In genomic region chr11:97958641-97959299, GRCm38 (mm10) we compare ENCODE assay signal across 18 mouse cellular contexts. TPM values are rescaled to one million over a fixed set of nuclear protein-coding genes. Genes with fewer than 3 reads are reported as not detected.
A peak's percentile ranks its signal among the peaks of the same experiment; 100 is the strongest.
DNase-seq lines count a peak whose midpoint lies in the region; ATAC-seq and TF ChIP-seq lines count a peak whose summit lies in the region.
"Had no signal": no experiment of that assay in that cellular context is flagged by ENCODE, and none has a peak within 500 bp of the region (broad histone marks: within the 10 kb centered on the region; RNA-seq: fewer than 3 reads in every experiment).

No protein-coding gene starts in this region.

- WGBS in hindbrain, embryonic 15.5 days, result 76% methylated on average over 7 of the region's 7 CpGs
- 85% methylated on average over 7 of the region's 7 CpGs for WGBS in hindbrain, embryonic 11.5 days
- 87% methylated on average over 7 of the region's 7 CpGs for WGBS in neural tube, embryonic 13.5 days
- WGBS in midbrain, postnatal 0 days, result 77% methylated on average over 7 of the region's 7 CpGs

- no peaks in the 10 kb centered on the region for H3K36me3 ChIP-seq in hindbrain, embryonic 15.5 days
- no peaks in the 10 kb centered on the region for H3K36me3 ChIP-seq in hindbrain, embryonic 11.5 days (ENCODE audit: control insufficient read depth, insufficient read depth, low read length)
- no peaks in the 10 kb centered on the region for H3K36me3 ChIP-seq in neural tube, embryonic 13.5 days
- H3K36me3 ChIP-seq in midbrain, postnatal 0 days (ENCODE audit: insufficient read depth, low read length), result no peaks in the 10 kb centered on the region
- H3K36me3 ChIP-seq: heart, embryonic 10.5 days; limb, embryonic 12.5 days; liver, embryonic 15.5 days had no signal

- no peak overlapping the region for H3K4me3 ChIP-seq in hindbrain, embryonic 15.5 days
- H3K4me3 ChIP-seq in hindbrain, embryonic 11.5 days (ENCODE audit: low read depth, low read length), result no peak overlapping the region
- no peak overlapping the region for H3K4me3 ChIP-seq in neural tube, embryonic 13.5 days
- H3K4me3 ChIP-seq in midbrain, postnatal 0 days (ENCODE audit: low read depth, low read length), result no peak overlapping the region
- H3K4me3 ChIP-seq: heart, embryonic 10.5 days; limb, embryonic 12.5 days; liver, embryonic 15.5 days had no signal

- ATAC-seq in hindbrain, embryonic 15.5 days (ENCODE audit: low FRiP score, low read depth), result no peak
- ATAC-seq in hindbrain, embryonic 11.5 days (ENCODE audit: low FRiP score), result no peak
- no peak for ATAC-seq in neural tube, embryonic 13.5 days (ENCODE audit: low read depth)
- no peak for ATAC-seq in midbrain, postnatal 0 days (ENCODE audit: low FRiP score)

- no peaks in the 10 kb centered on the region for H3K27me3 ChIP-seq in hindbrain, embryonic 15.5 days
- no peaks in the 10 kb centered on the region for H3K27me3 ChIP-seq in hindbrain, embryonic 11.5 days (ENCODE audit: control insufficient read depth, insufficient read depth, low read length)
- H3K27me3 ChIP-seq in neural tube, embryonic 13.5 days, result no peaks in the 10 kb centered on the region
- no peaks in the 10 kb centered on the region for H3K27me3 ChIP-seq in midbrain, postnatal 0 days (ENCODE audit: insufficient read depth, low read length)
- H3K27me3 ChIP-seq: limb, embryonic 12.5 days; liver, embryonic 15.5 days had no signal

- no peak overlapping the region for H3K4me2 ChIP-seq in hindbrain, embryonic 15.5 days
- no peak overlapping the region for H3K4me2 ChIP-seq in hindbrain, embryonic 11.5 days (replicated peaks; ENCODE audit: low read depth, low read length)
- no peak overlapping the region for H3K4me2 ChIP-seq in neural tube, embryonic 13.5 days
- no peak overlapping the region for H3K4me2 ChIP-seq in midbrain, postnatal 0 days (ENCODE audit: low read depth, low read length, poor library complexity, severe bottlenecking)
- H3K4me2 ChIP-seq: limb, embryonic 12.5 days; liver, embryonic 15.5 days had no signal

- TF ChIP-seq CTCF in midbrain, postnatal 0 days (IDR thresholded peaks at IDR 0.05), result no peak

- H3K4me1 ChIP-seq in hindbrain, embryonic 15.5 days (replicated peaks), result peaks cover 26% of the 10 kb centered on the region
- 0 out of 2 replicates have a peak, but pooled peaks cover 2% of the 10 kb centered on the region for H3K4me1 ChIP-seq in hindbrain, embryonic 11.5 days (replicated peaks; ENCODE audit: control insufficient read depth, insufficient read depth, low read length)
- H3K4me1 ChIP-seq in neural tube, embryonic 13.5 days (replicated peaks), result peaks cover 26% of the 10 kb centered on the region
- peaks cover 14% of the 10 kb centered on the region; the same call in 1 of the 2 replicates for H3K4me1 ChIP-seq in midbrain, postnatal 0 days (ENCODE audit: insufficient read depth, low read length)
- H3K4me1 ChIP-seq: limb, embryonic 12.5 days had no signal

- no peak for DNase-seq in hindbrain, embryonic 11.5 days (ENCODE audit: low spot score)
- no peak for DNase-seq in neural tube, embryonic 10.5 days (ENCODE audit: extremely low spot score, low spot score)
- DNase-seq in R1 (ENCODE audit: low read depth, low spot score), result peak; percentile 92
- DNase-seq in midbrain, postnatal 0 days (ENCODE audit: low spot score), result no peak
- DNase-seq in heart, postnatal 25 days (ENCODE audit: low spot score), result no peak
- no peak for DNase-seq in thymus, postnatal 10 days (ENCODE audit: low spot score in 2 of 2)
- DNase-seq: adrenal gland, adult 8-10 months; cerebellum, adult 2 months; gastrocnemius, postnatal 36 days; heart, postnatal 4 days; kidney, adult 18-20 months; kidney, postnatal 36 days; thymus, postnatal 14 days had no signal

- H3K27ac ChIP-seq in hindbrain, embryonic 15.5 days (replicated peaks), result 0 out of 2 replicates have a peak overlapping the region, but pooled peaks have one; percentile 36
- no peak overlapping the region for H3K27ac ChIP-seq in hindbrain, embryonic 11.5 days (ENCODE audit: low read depth, low read length)
- H3K27ac ChIP-seq in neural tube, embryonic 13.5 days (replicated peaks), result no peak overlapping the region
- no peak overlapping the region for H3K27ac ChIP-seq in midbrain, postnatal 0 days (ENCODE audit: low read depth, low read length)
- H3K27ac ChIP-seq: heart, embryonic 10.5 days; limb, embryonic 12.5 days; liver, embryonic 15.5 days had no signal

- intact Hi-C loops in heart, postnatal 25 days (cut with DNase I), result no loop called here

- H3K9ac ChIP-seq in hindbrain, embryonic 15.5 days, result no peak overlapping the region
- H3K9ac ChIP-seq in hindbrain, embryonic 11.5 days (ENCODE audit: low read depth, low read length), result no peak overlapping the region
- peak overlapping the region; percentile 12; the same call in 1 of the 2 replicates for H3K9ac ChIP-seq in neural tube, embryonic 13.5 days
- peak overlapping the region; percentile 39; the same call in 1 of the 2 replicates for H3K9ac ChIP-seq in midbrain, postnatal 0 days (replicated peaks; ENCODE audit: low read length, poor library complexity, severe bottlenecking)
- H3K9ac ChIP-seq: limb, embryonic 12.5 days; liver, embryonic 15.5 days had no signal

- H3K9me3 ChIP-seq in hindbrain, embryonic 15.5 days, result no peaks in the 10 kb centered on the region
- H3K9me3 ChIP-seq in hindbrain, embryonic 11.5 days (ENCODE audit: control insufficient read depth, low read length), result no peaks in the 10 kb centered on the region
- H3K9me3 ChIP-seq in neural tube, embryonic 13.5 days, result no peaks in the 10 kb centered on the region
- H3K9me3 ChIP-seq in midbrain, postnatal 0 days (ENCODE audit: low read length), result no peaks in the 10 kb centered on the region
- H3K9me3 ChIP-seq: heart, embryonic 10.5 days; limb, embryonic 12.5 days; liver, embryonic 15.5 days had no signal

RNA-seq across cellular contexts. Expression of gene Plxdc1, which starts 27.5 kb away (rescaled TPM):
- 1.4 and 1.5 TPM in 2 replicates for polyA plus RNA-seq in hindbrain, embryonic 15.5 days (2015; fragmentation: Nextera tagmentation; extraction: Ambion mirVana)
- polyA plus RNA-seq in hindbrain, embryonic 11.5 days (2014; fragmentation: Nextera tagmentation; extraction: Ambion mirVana), result 0.18 and 0.28 TPM in 2 replicates
- 0.71 and 0.74 TPM in 2 replicates for polyA plus RNA-seq in neural tube, embryonic 13.5 days (2015; fragmentation: Nextera tagmentation; extraction: Ambion mirVana)
- 2.4 and 3.1 TPM in 2 replicates for total RNA-seq in midbrain, postnatal 0 days (2014; rRNA removed)
- 4.9 and 5.6 TPM in 2 replicates for polyA plus RNA-seq in midbrain, postnatal 0 days (2015; fragmentation: Nextera tagmentation; extraction: Ambion mirVana)
- total RNA-seq in heart, postnatal 25 days (2021), result 1 to 10 TPM; 5.4 to 6.0 TPM
- polyA plus RNA-seq: heart, embryonic 10.5 days; limb, embryonic 12.5 days had no signal

RNA-seq across cellular contexts. Expression of gene Arl5c, which starts 37.2 kb away (rescaled TPM):
- 12.9 and 13.7 TPM in 2 replicates for polyA plus RNA-seq in hindbrain, embryonic 15.5 days (2015; fragmentation: Nextera tagmentation; extraction: Ambion mirVana)
- polyA plus RNA-seq in hindbrain, embryonic 11.5 days (2014; fragmentation: Nextera tagmentation; extraction: Ambion mirVana), result 9.5 and 10.2 TPM in 2 replicates
- 5.9 and 8.4 TPM in 2 replicates for polyA plus RNA-seq in neural tube, embryonic 13.5 days (2015; fragmentation: Nextera tagmentation; extraction: Ambion mirVana)
- 1.1 and 2.9 TPM in 2 replicates for total RNA-seq in midbrain, postnatal 0 days (2014; rRNA removed)
- 2.9 and 4.5 TPM in 2 replicates for polyA plus RNA-seq in midbrain, postnatal 0 days (2015; fragmentation: Nextera tagmentation; extraction: Ambion mirVana)
- total RNA-seq in heart, postnatal 25 days (2021), result under 1 TPM; 0.57 to 0.92 TPM

Comparison
In these comparisons a context has a peak if more than half of its experiments do, and no peak if none do; other contexts are left out.
1. H3K9ac ChIP-seq: peak in neural tube, embryonic 13.5 days (single experiment) and midbrain, postnatal 0 days (single experiment); none in hindbrain, embryonic 15.5 days (single experiment) and hindbrain, embryonic 11.5 days (single experiment).